Mouse (Mus musculus): ENCODE measurements at regions not wholly inside any gene's neighbourhood (a gene's known extent, or its start where the extent isn't known, plus 50 kb on each side); places are given as distances from the start of the nearest gene placed in this dataset.

DNA sequence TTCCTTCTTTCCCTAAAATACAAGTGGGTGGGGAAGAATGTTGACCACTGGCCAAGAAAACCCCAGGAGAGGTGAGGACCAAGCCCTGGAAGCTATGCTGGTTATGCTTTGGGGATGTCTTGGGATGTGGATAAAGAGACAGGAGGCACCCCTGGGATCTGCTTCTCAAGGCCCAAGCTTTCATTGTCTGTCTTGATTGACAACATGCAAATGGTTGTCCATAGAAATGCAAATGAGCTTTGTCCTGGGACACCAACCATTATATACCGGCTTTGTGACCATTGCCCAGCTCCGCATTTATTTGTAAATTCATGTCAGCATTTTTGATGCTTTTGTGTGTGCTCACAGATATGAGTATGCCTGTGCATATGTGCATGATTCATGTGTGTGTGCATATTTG is 174.9 kb downstream of the Bmp7 start:
- no peak for TF ChIP-seq GATA1 (IDR thresholded peaks at IDR 0.05; ENCODE audit: borderline replicate concordance, low read length)
- TF ChIP-seq FLI1 (IDR thresholded peaks at IDR 0.05; ENCODE audit: low read length) = no peak

All from megakaryocyte, embryonic 14.5 days (primary cell).